Mouse (Mus musculus): ENCODE measurements around the gene Scgb2b7. TPM values are rescaled to one million over a fixed set of nuclear protein-coding genes. Genes with fewer than 3 reads are reported as not detected.

Scgb2b7 gene
- not detected for total RNA-seq (2023)

GRCm38 (mm10) chr7:31705657-31706056 lies at the start of gene Scgb2b7:
TSS of gene Scgb2b7 (minus strand) at chr7:31705757.

GRCm38 (mm10) chr7:31712365-31712764 lies 6.8 kb upstream of the Scgb2b7 start, which contains the start of gene Scgb1b7:
TSS of gene Scgb1b7 (plus strand) at chr7:31712665.

Other genes with a start within 250 kb of the Scgb2b7 start
- gene Scgb1b7, start 6.9 kb upstream of the Scgb2b7 start, total RNA-seq (2023), result not detected

All from neutrophil, adult 59 days (primary cell).